Mouse (Mus musculus): Measurements from ENCODE around the gene Urgcp.

DNA sequence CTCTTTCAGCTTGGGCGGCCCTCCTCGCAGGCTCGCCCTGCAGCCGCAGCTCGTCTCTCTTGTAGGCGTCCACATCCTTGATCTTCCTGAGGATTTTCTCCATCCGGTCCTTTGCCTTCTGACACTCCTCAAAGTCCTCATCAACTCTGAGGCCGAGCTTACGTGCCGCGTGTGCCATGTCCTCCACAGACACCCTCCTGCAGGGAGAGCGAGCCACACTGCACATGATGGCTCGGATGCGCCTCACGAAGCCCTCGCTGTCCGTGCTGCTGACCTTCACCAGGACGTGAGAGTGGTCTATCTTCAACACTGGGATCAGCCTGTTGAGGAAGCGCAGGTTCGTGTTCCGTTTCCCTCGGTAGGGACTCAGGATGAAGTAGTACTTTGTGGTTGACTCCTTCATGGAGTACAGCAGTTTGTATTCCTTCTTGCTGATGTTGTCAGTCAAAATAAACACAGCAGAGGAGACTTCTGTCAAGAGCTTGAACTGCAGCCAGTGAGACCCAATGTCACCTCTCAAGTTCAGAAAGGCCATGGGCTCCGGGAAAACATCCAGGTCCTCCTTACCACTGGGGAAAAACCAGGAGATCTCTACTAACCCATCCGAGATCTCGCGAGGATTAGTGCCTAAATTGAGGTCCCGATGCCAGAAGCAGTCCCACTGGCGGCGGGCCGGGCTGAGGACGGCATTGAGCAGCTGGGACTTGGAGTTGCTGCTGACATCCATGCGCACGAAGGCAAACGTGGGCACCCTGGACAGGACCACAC lies 45.1 kb downstream of the Urgcp start:
- TF ChIP-seq CTCF (IDR thresholded peaks at IDR 0.05; ENCODE audit: control insufficient read depth, insufficient read depth, insufficient replicate concordance, low read depth, low read length): no peak
- no peak for TF ChIP-seq POLR2A (IDR thresholded peaks at IDR 0.05; ENCODE audit: control insufficient read depth, low read depth, low read length)

Data from testis, adult 2 months (tissue).